In genomic region chr9:120315171-120315570, GRCm38 (mm10) we compare ENCODE assay signal across 28 mouse cellular contexts. TPM values are rescaled to one million over a fixed set of nuclear protein-coding genes. Genes with fewer than 3 reads are reported as not detected.
"Had no signal": no experiment of that assay in that cellular context is flagged by ENCODE, and none has a peak within 500 bp of the region (broad histone marks: within the 10 kb centered on the region; RNA-seq: fewer than 3 reads in every experiment).

No protein-coding gene starts in this region.

- H3K9ac ChIP-seq: embryonic facial prominence, embryonic 12.5 days; embryonic facial prominence, embryonic 13.5 days; forebrain, embryonic 12.5 days; forebrain, embryonic 13.5 days; forebrain, embryonic 15.5 days; forebrain, postnatal 0 days had no signal

- H3K4me3 ChIP-seq: embryonic facial prominence, embryonic 12.5 days; embryonic facial prominence, embryonic 13.5 days; erythroblast, embryonic 14.5 days; forebrain, embryonic 10.5 days; forebrain, embryonic 12.5 days; forebrain, embryonic 13.5 days; forebrain, embryonic 15.5 days; gastrocnemius, adult 2 months; heart, adult 2 months had no signal

- H3K4me1 ChIP-seq: embryonic facial prominence, embryonic 12.5 days; embryonic facial prominence, embryonic 13.5 days; forebrain, embryonic 10.5 days; forebrain, embryonic 12.5 days; forebrain, embryonic 13.5 days; forebrain, embryonic 15.5 days had no signal

- H3K27me3 ChIP-seq: embryonic facial prominence, embryonic 12.5 days; embryonic facial prominence, embryonic 13.5 days; forebrain, embryonic 12.5 days; forebrain, embryonic 13.5 days; forebrain, embryonic 15.5 days had no signal

- ATAC-seq: forebrain, embryonic 13.5 days; forebrain, embryonic 14.5 days; forebrain, embryonic 15.5 days; forebrain, embryonic 16.5 days; forebrain, postnatal 0 days had no signal

- H3K36me3 ChIP-seq: embryonic facial prominence, embryonic 12.5 days; embryonic facial prominence, embryonic 13.5 days; forebrain, embryonic 10.5 days; forebrain, embryonic 12.5 days; forebrain, embryonic 15.5 days had no signal

- H3K9me3 ChIP-seq: embryonic facial prominence, embryonic 12.5 days; embryonic facial prominence, embryonic 13.5 days; forebrain, embryonic 12.5 days; forebrain, embryonic 13.5 days; forebrain, embryonic 15.5 days had no signal

- H3K4me2 ChIP-seq: embryonic facial prominence, embryonic 12.5 days; embryonic facial prominence, embryonic 13.5 days; forebrain, embryonic 12.5 days; forebrain, embryonic 13.5 days; forebrain, embryonic 15.5 days had no signal

- H3K27ac ChIP-seq: embryonic facial prominence, embryonic 12.5 days; embryonic facial prominence, embryonic 13.5 days; forebrain, embryonic 10.5 days; forebrain, embryonic 12.5 days; forebrain, embryonic 13.5 days; forebrain, embryonic 15.5 days; gastrocnemius, adult 2 months; heart, adult 2 months had no signal

- DNase-seq: cerebellum, adult 2 months; cerebellum, adult 8-10 months; cerebellum, adult 9-10 months; cerebellum, adult 9-11 months; cerebellum, postnatal 10 days; cerebellum, postnatal 14 days; cerebellum, postnatal 25 days; cerebellum, postnatal 36 days; embryo, embryonic 11 days; forebrain, postnatal 0 days; gastrocnemius, adult 2 months; gastrocnemius, postnatal 10 days; gastrocnemius, postnatal 14 days; gastrocnemius, postnatal 25 days; gastrocnemius, postnatal 36 days; heart, adult 11 months; heart, adult 18-20 months; heart, adult 2 months had no signal

RNA-seq across cellular contexts. Expression of gene Myrip, which starts 13.9 kb away (rescaled TPM):
- total RNA-seq: common myeloid progenitor, adult 5-6 weeks had no signal
- polyA plus RNA-seq: erythroblast, embryonic 14.5 days had no signal
